Mouse (Mus musculus) fat pad, adult 2 months (tissue): Measurements from ENCODE around the gene Gm1553.

ENCODE experiments used
- DNase-seq: peaks from one replicate; pipeline ENCODE4 v3.0.0-alpha.2; 2011; ENCODE audit warnings: low read depth, low spot score; ENCODE audit errors: extremely low read depth

Gene Gm1553

DNA sequence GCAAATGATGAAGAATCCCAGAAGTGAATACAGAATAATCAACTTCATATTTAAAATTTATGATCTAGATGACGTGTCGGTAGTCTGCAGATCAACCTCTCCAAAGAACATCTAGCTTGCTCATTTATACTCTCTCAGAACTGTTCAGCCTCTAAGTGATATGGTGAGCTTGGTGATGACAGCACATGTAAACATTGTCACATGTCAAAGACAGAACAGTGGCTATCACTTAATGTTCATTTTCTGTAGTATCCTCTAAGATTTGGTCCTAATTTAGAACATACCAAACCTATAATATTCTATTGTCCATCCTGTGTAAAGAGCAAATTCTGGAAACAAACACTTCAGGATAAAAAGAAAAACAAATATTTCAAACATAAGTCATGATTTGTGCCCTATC, at the start of gene Gm1553:
Gene Gm1553 (minus strand): TSS at position 101 of the 400 bp plus-strand sequence.
- no peak for DNase-seq
